Comparison of ENCODE assay signal across 10 mouse cellular contexts in the genomic region with DNA sequence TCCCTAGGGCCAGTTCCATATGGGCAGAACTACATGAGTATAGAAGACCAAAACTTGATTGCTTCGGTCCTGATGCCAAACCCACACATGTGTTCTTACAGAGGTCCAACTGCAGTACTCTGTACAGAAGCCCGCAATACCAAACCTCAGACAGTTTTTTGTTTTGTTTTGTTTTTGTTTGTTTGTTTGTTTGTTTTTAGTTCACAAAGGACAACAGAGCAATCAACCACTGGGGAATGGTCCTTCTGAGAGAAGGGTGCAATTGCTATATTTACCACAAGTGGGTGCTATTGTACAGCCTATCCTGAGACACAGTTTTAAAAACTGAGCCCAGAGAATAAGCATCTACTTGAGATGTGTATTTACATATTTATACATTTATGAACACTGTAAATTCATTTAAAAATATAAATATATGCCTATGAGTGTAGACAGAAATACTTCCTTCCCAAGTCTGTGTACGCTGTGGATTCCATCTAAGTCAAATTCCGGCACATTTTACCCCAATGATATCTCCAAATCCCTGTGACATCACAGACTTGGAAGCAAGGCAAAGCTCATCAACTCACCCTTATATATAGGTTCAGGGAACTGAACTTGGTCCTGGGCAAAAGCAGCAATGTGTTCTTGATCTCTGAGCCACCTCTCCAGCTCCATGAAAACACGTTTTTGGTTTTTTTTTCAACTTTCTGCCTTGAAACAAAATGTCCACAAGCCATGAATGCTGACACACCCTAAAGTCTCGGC.
DNase-seq lines count a peak whose midpoint lies in the region; ATAC-seq and TF ChIP-seq lines count a peak whose summit lies in the region.
"Had no signal": no experiment of that assay in that cellular context is flagged by ENCODE, and none has a peak within 500 bp of the region (broad histone marks: within the 10 kb centered on the region; RNA-seq: fewer than 3 reads in every experiment).

No protein-coding gene starts in this region.

- H3K9me3 ChIP-seq in hindbrain, embryonic 12.5 days (replicated peaks) = no peaks in the 10 kb centered on the region
- H3K9me3 ChIP-seq: liver, embryonic 15.5 days had no signal

- no peak overlapping the region for H3K4me2 ChIP-seq in hindbrain, embryonic 12.5 days (replicated peaks)
- H3K4me2 ChIP-seq: liver, embryonic 15.5 days had no signal

- DNase-seq in kidney, adult 9 months = peak; percentile 31
- DNase-seq in kidney, adult 8-10 months = no peak
- DNase-seq in 416B (ENCODE audit: low read depth) (peak; percentile 26), Patski (ENCODE audit: low read depth, low spot score) (no peak)
- DNase-seq in spleen, adult 18-20 months = no peak
- no peak for DNase-seq in gastrocnemius, postnatal 14 days
- no peak for DNase-seq in thymus, adult 2 months
- DNase-seq: adrenal gland, postnatal 36 days had no signal

- H3K9ac ChIP-seq in hindbrain, embryonic 12.5 days = no peak overlapping the region
- H3K9ac ChIP-seq: liver, embryonic 15.5 days had no signal

- in situ Hi-C loops in Patski (cut with MboI; ENCODE audit: low pct_unique_long_range_greater_than_20kb) = loop anchor here (5.0 to 10.0 kb wide), 2 partner anchors 280 to 393 kb away; no protein-coding TSS in a partner anchor

- POLR2A ChIA-PET in Patski (lab: Charles Lee) = no interaction called here

- CTCF ChIA-PET in Patski (lab: Charles Lee) = interaction anchor here (1.4 kb wide), 1 partner anchor 33 kb away, joined by 3 read pairs; no protein-coding TSS in a partner anchor

- no peak for ATAC-seq in Patski
- peak; percentile 59 for ATAC-seq in hindbrain, embryonic 12.5 days (ENCODE audit: low FRiP score)

- TF ChIP-seq POLR2A in thymus, adult 2 months (IDR thresholded peaks at IDR 0.05; ENCODE audit: control insufficient read depth, extremely low read depth, insufficient read depth, low read length, poor library complexity) = no peak

- H3K27me3 ChIP-seq in Patski = no peaks in the 10 kb centered on the region
- H3K27me3 ChIP-seq in hindbrain, embryonic 12.5 days = no peaks in the 10 kb centered on the region
- H3K27me3 ChIP-seq in thymus, adult 2 months (ENCODE audit: control insufficient read depth, insufficient read depth, low read length) = no peaks in the 10 kb centered on the region
- H3K27me3 ChIP-seq: liver, embryonic 15.5 days had no signal

- no peak overlapping the region for H3K27ac ChIP-seq in hindbrain, embryonic 12.5 days
- no peak overlapping the region for H3K27ac ChIP-seq in thymus, adult 2 months (ENCODE audit: control insufficient read depth, insufficient read depth, low read length)
- H3K27ac ChIP-seq: liver, embryonic 15.5 days had no signal

- intact Hi-C loops in gastrocnemius, postnatal 14 days (cut with DNase I; ENCODE audit: low total_unique reads) = loop anchor here (10.0 kb wide), 1 partner anchor 290 kb away; the partner anchor contains the start of gene Chrna7

- H3K4me3 ChIP-seq in hindbrain, embryonic 12.5 days = no peak overlapping the region
- no peak overlapping the region for H3K4me3 ChIP-seq in thymus, adult 2 months (ENCODE audit: control insufficient read depth, insufficient read depth, low read length)
- H3K4me3 ChIP-seq: liver, embryonic 15.5 days had no signal

- WGBS in hindbrain, embryonic 12.5 days = 70% methylated on average over 6 of the region's 6 CpGs
- WGBS in thymus, adult 2 months = 65% methylated on average over 6 of the region's 6 CpGs

- no peaks in the 10 kb centered on the region for H3K36me3 ChIP-seq in hindbrain, embryonic 12.5 days
- H3K36me3 ChIP-seq in thymus, adult 2 months (ENCODE audit: control insufficient read depth, insufficient read depth, low read length) = no peaks in the 10 kb centered on the region
- H3K36me3 ChIP-seq: liver, embryonic 15.5 days had no signal

- TF ChIP-seq CTCF in Patski (IDR thresholded peaks at IDR 0.05) = peak; percentile 66
- no peak for TF ChIP-seq CTCF in thymus, adult 2 months (IDR thresholded peaks at IDR 0.05; ENCODE audit: borderline replicate concordance, control insufficient read depth, extremely low read depth, insufficient read depth, low read length, poor library complexity)

- no peaks in the 10 kb centered on the region for H3K4me1 ChIP-seq in hindbrain, embryonic 12.5 days
- H3K4me1 ChIP-seq in thymus, adult 2 months (replicated peaks; ENCODE audit: control insufficient read depth, insufficient read depth, low read length) = no peaks in the 10 kb centered on the region
- H3K4me1 ChIP-seq: liver, embryonic 15.5 days had no signal

Comparison
In these comparisons a context has a peak if more than half of its experiments do, and no peak if none do; other contexts are left out.
1. DNase-seq: peak in kidney, adult 9 months (single experiment) and 416B (single experiment); none in kidney, adult 8-10 months (0 of 2), Patski (single experiment), spleen, adult 18-20 months (0 of 2), gastrocnemius, postnatal 14 days (single experiment) and thymus, adult 2 months (single experiment).